Mouse (Mus musculus): ENCODE measurements around the gene Dhrs7c. TPM values are rescaled to one million over a fixed set of nuclear protein-coding genes. Genes with fewer than 3 reads are reported as not detected.

The Dhrs7c gene
- polyA plus RNA-seq (2015; fragmentation: Nextera tagmentation; extraction: Ambion mirVana) = 23.3 and 29.9 TPM in 2 replicates

GRCm38 (mm10) chr11:67797931-67798330 is at the start of gene Dhrs7c:
TSS of gene Dhrs7c (plus strand) at chr11:67798187.
- peak; percentile 76 for ATAC-seq (replicated peaks; ENCODE audit: extremely low read depth, insufficient read depth, low FRiP score)
- Histone ChIP-seq H3K27ac (ENCODE audit: low read length) (peak within 1 kb of the TSS; percentile 82), H3K36me3 (ENCODE audit: control insufficient read depth, insufficient read depth) (no peaks in the 10 kb centered on the region), H3K4me3 (ENCODE audit: low read length) (peak within 1 kb of the TSS; percentile 41), H3K9ac (ENCODE audit: low read length) (peak within 1 kb of the TSS; percentile 56), H3K4me1 (ENCODE audit: control insufficient read depth, insufficient read depth, low read length) (peaks cover 14% of the 10 kb centered on the region), H3K9me3 (replicated peaks; ENCODE audit: control insufficient read depth, low read length) (no peaks in the 10 kb centered on the region), H3K4me2 (ENCODE audit: low read depth, low read length) (peak within 1 kb of the TSS; percentile 48), H3K27me3 (ENCODE audit: control insufficient read depth, insufficient read depth, low read length) (no peaks in the 10 kb centered on the region)
- WGBS = 32% methylated on average over 7 of the region's 7 CpGs

GRCm38 (mm10) chr11:67756287-67756686 is 41.7 kb upstream of the Dhrs7c start:
- ATAC-seq (replicated peaks; ENCODE audit: extremely low read depth, insufficient read depth, low FRiP score) = no peak
- 100% methylated on average over 1 of the region's 1 CpGs for WGBS
- Histone ChIP-seq H3K9ac (ENCODE audit: low read length) (no peak overlapping the region), H3K4me1 (ENCODE audit: control insufficient read depth, insufficient read depth, low read length) (no peaks in the 10 kb centered on the region), H3K27ac (ENCODE audit: low read length) (no peak overlapping the region), H3K27me3 (ENCODE audit: control insufficient read depth, insufficient read depth, low read length) (no peaks in the 10 kb centered on the region), H3K4me2 (ENCODE audit: low read depth, low read length) (no peak overlapping the region), H3K9me3 (replicated peaks; ENCODE audit: control insufficient read depth, low read length) (no peaks in the 10 kb centered on the region), H3K4me3 (ENCODE audit: low read length) (no peak overlapping the region), H3K36me3 (ENCODE audit: control insufficient read depth, insufficient read depth) (no peaks in the 10 kb centered on the region)

- Histone ChIP-seq H3K9ac (ENCODE audit: low read length) (no peak overlapping the region), H3K27me3 (ENCODE audit: control insufficient read depth, insufficient read depth, low read length) (no peaks in the 10 kb centered on the region), H3K4me2 (ENCODE audit: low read depth, low read length) (no peak overlapping the region), H3K4me3 (ENCODE audit: low read length) (no peak overlapping the region), H3K4me1 (ENCODE audit: control insufficient read depth, insufficient read depth, low read length) (no peaks in the 10 kb centered on the region), H3K36me3 (ENCODE audit: control insufficient read depth, insufficient read depth) (no peaks in the 10 kb centered on the region), H3K27ac (ENCODE audit: low read length) (no peak overlapping the region), H3K9me3 (replicated peaks; ENCODE audit: control insufficient read depth, low read length) (no peaks in the 10 kb centered on the region)
- no peak for ATAC-seq (replicated peaks; ENCODE audit: extremely low read depth, insufficient read depth, low FRiP score)
- 64% methylated on average over 15 of the region's 15 CpGs for WGBS
These were observed 40.4 kb upstream of the Dhrs7c start for GRCm38 (mm10) chr11:67757373-67758167.

GRCm38 (mm10) chr11:67771053-67771452 is 26.9 kb upstream of the Dhrs7c start, which contains the start of gene Glp2r:
TSS of gene Glp2r (minus strand) at chr11:67771153.
- no peak within 1 kb of the TSS for H3K9ac ChIP-seq (ENCODE audit: low read length)
- 71% methylated on average over 14 of the region's 14 CpGs for WGBS
- ATAC-seq (replicated peaks; ENCODE audit: extremely low read depth, insufficient read depth, low FRiP score) = no peak
- H3K4me2 ChIP-seq (ENCODE audit: low read depth, low read length) = no peak within 1 kb of the TSS
- no peak within 1 kb of the TSS for H3K27ac ChIP-seq (ENCODE audit: low read length)
- no peaks in the 10 kb centered on the region for H3K4me1 ChIP-seq (ENCODE audit: control insufficient read depth, insufficient read depth, low read length)
- no peaks in the 10 kb centered on the region for H3K36me3 ChIP-seq (ENCODE audit: control insufficient read depth, insufficient read depth)
- H3K27me3 ChIP-seq (ENCODE audit: control insufficient read depth, insufficient read depth, low read length) = no peaks in the 10 kb centered on the region
- H3K4me3 ChIP-seq (ENCODE audit: low read length) = no peak within 1 kb of the TSS
- H3K9me3 ChIP-seq (replicated peaks; ENCODE audit: control insufficient read depth, low read length) = no peaks in the 10 kb centered on the region

- Histone ChIP-seq H3K9ac (ENCODE audit: low read length) (no peak overlapping the region), H3K36me3 (ENCODE audit: control insufficient read depth, insufficient read depth) (no peaks in the 10 kb centered on the region), H3K27ac (ENCODE audit: low read length) (no peak overlapping the region), H3K9me3 (replicated peaks; ENCODE audit: control insufficient read depth, low read length) (no peaks in the 10 kb centered on the region), H3K4me3 (ENCODE audit: low read length) (no peak overlapping the region), H3K27me3 (ENCODE audit: control insufficient read depth, insufficient read depth, low read length) (no peaks in the 10 kb centered on the region), H3K4me2 (ENCODE audit: low read depth, low read length) (no peak overlapping the region), H3K4me1 (ENCODE audit: control insufficient read depth, insufficient read depth, low read length) (no peaks in the 10 kb centered on the region)
- ATAC-seq (replicated peaks; ENCODE audit: extremely low read depth, insufficient read depth, low FRiP score) = no peak
- WGBS = 72% methylated on average over 2 of the region's 2 CpGs
These were observed 26.3 kb upstream of the Dhrs7c start for GRCm38 (mm10) chr11:67771691-67772090.

GRCm38 (mm10) chr11:67772577-67772976 is 25.4 kb upstream of the Dhrs7c start:
- H3K4me3 ChIP-seq (ENCODE audit: low read length) = no peak overlapping the region
- no peak overlapping the region for H3K9ac ChIP-seq (ENCODE audit: low read length)
- no peaks in the 10 kb centered on the region for H3K4me1 ChIP-seq (ENCODE audit: control insufficient read depth, insufficient read depth, low read length)
- H3K36me3 ChIP-seq (ENCODE audit: control insufficient read depth, insufficient read depth) = no peaks in the 10 kb centered on the region
- no peak overlapping the region for H3K4me2 ChIP-seq (ENCODE audit: low read depth, low read length)
- no peaks in the 10 kb centered on the region for H3K27me3 ChIP-seq (ENCODE audit: control insufficient read depth, insufficient read depth, low read length)
- ATAC-seq (replicated peaks; ENCODE audit: extremely low read depth, insufficient read depth, low FRiP score) = peak; percentile 55; the same call in 1 of the 2 replicates
- no peak overlapping the region for H3K27ac ChIP-seq (ENCODE audit: low read length)
- no peaks in the 10 kb centered on the region for H3K9me3 ChIP-seq (replicated peaks; ENCODE audit: control insufficient read depth, low read length)
- 21% methylated on average over 8 of the region's 8 CpGs for WGBS

- Histone ChIP-seq H3K9ac (ENCODE audit: low read length) (no peak within 1 kb of the TSS), H3K9me3 (replicated peaks; ENCODE audit: control insufficient read depth, low read length) (no peaks in the 10 kb centered on the region), H3K27me3 (ENCODE audit: control insufficient read depth, insufficient read depth, low read length) (no peaks in the 10 kb centered on the region), H3K4me3 (ENCODE audit: low read length) (no peak within 1 kb of the TSS), H3K27ac (ENCODE audit: low read length) (no peak within 1 kb of the TSS), H3K4me1 (ENCODE audit: control insufficient read depth, insufficient read depth, low read length) (no peaks in the 10 kb centered on the region), H3K36me3 (ENCODE audit: control insufficient read depth, insufficient read depth) (no peaks in the 10 kb centered on the region), H3K4me2 (ENCODE audit: low read depth, low read length) (no peak within 1 kb of the TSS)
- 81% methylated on average over 12 of the region's 12 CpGs for WGBS
- ATAC-seq (replicated peaks; ENCODE audit: extremely low read depth, insufficient read depth, low FRiP score) = no peak
These were observed 23.6 kb upstream of the Dhrs7c start, which contains the start of gene Gsg1l2 for GRCm38 (mm10) chr11:67774379-67774778. TSS of gene Gsg1l2 (plus strand) at chr11:67774608.

- Histone ChIP-seq H3K4me3 (ENCODE audit: low read length) (no peak overlapping the region), H3K4me2 (ENCODE audit: low read depth, low read length) (no peak overlapping the region), H3K36me3 (ENCODE audit: control insufficient read depth, insufficient read depth) (no peaks in the 10 kb centered on the region), H3K9ac (ENCODE audit: low read length) (no peak overlapping the region), H3K27ac (ENCODE audit: low read length) (peak overlapping the region; percentile 90), H3K27me3 (ENCODE audit: control insufficient read depth, insufficient read depth, low read length) (no peaks in the 10 kb centered on the region), H3K9me3 (replicated peaks; ENCODE audit: control insufficient read depth, low read length) (no peaks in the 10 kb centered on the region), H3K4me1 (ENCODE audit: control insufficient read depth, insufficient read depth, low read length) (peaks cover 21% of the 10 kb centered on the region)
- ATAC-seq (replicated peaks; ENCODE audit: extremely low read depth, insufficient read depth, low FRiP score) = peak; percentile 93
- WGBS = 32% methylated on average over 11 of the region's 11 CpGs
These were observed 7.8 kb upstream of the Dhrs7c start for GRCm38 (mm10) chr11:67790182-67790581.

- Histone ChIP-seq H3K4me3 (ENCODE audit: low read length) (no peak overlapping the region), H3K4me1 (ENCODE audit: control insufficient read depth, insufficient read depth, low read length) (peaks cover 14% of the 10 kb centered on the region), H3K27me3 (ENCODE audit: control insufficient read depth, insufficient read depth, low read length) (no peaks in the 10 kb centered on the region), H3K9me3 (replicated peaks; ENCODE audit: control insufficient read depth, low read length) (no peaks in the 10 kb centered on the region), H3K9ac (ENCODE audit: low read length) (no peak overlapping the region), H3K27ac (ENCODE audit: low read length) (no peak overlapping the region), H3K36me3 (ENCODE audit: control insufficient read depth, insufficient read depth) (no peaks in the 10 kb centered on the region), H3K4me2 (ENCODE audit: low read depth, low read length) (peak overlapping the region; percentile 48)
- no peak for ATAC-seq (replicated peaks; ENCODE audit: extremely low read depth, insufficient read depth, low FRiP score)
These were observed 2.2 kb downstream of the Dhrs7c start for GRCm38 (mm10) chr11:67800130-67800723.

Measured in heart, embryonic 16.5 days (tissue).